Mouse (Mus musculus): ENCODE data around the gene Fas.

DNA sequence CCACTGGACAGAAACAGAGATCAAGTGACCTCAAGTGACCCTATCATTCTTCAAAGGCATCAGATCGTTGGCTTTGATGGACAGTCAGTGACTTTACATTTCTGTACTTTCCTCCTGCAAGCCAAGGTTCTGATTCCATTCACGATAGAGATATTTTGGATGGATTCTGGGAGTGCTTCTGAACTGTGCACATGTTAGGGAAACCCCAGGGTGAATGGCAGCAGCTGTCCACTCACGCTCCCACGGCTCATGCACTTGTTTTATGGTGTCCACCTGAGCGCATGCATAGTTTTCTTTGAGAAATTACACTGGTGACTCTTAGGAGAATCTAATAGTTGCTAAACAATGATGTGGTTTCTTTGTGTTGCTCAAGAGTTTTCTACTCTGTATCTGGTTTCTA, 34.3 kb upstream of the Fas start:
- TF ChIP-seq GATA1 (IDR thresholded peaks at IDR 0.05; ENCODE audit: low read length) = no peak
- TF ChIP-seq TAL1 (IDR thresholded peaks at IDR 0.05; ENCODE audit: low read length) = no peak
